ENCODE assay signal across 19 mouse cellular contexts in the genomic region with DNA sequence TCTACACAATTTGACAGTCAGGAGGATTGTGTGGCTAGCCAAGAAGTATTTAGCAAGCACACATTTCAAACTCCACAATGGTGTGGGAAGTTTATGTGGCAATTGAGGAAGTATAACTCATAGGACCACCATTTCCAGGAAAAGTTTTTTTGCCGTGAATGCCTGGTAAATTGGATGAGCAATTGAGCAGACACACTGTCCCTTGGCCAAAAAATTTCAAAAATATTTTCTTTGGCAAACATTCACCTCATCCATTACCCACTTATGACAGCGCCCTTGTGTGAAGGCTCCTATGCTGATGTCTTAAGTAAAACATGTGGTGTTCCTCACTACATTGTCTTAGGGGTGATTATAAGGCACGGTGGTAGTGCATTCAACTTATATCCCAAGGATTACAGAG. TPM values are rescaled to one million over a fixed set of nuclear protein-coding genes. Genes with fewer than 3 reads are reported as not detected.
"Had no signal": no experiment of that assay in that cellular context is flagged by ENCODE, and none has a peak within 500 bp of the region (broad histone marks: within the 10 kb centered on the region; RNA-seq: fewer than 3 reads in every experiment).

No protein-coding gene starts in this region.

- H3K27me3 ChIP-seq: limb, embryonic 13.5 days; midbrain, embryonic 12.5 days had no signal

- DNase-seq: kidney, postnatal 4 days; left cerebral cortex, postnatal 4 days; lung, adult 18-20 months; lung, postnatal 36 days; right cerebral cortex, postnatal 14 days; thymus, postnatal 36 days had no signal

- H3K4me3 ChIP-seq: limb, embryonic 13.5 days; midbrain, embryonic 12.5 days had no signal

- H3K9ac ChIP-seq: limb, embryonic 13.5 days; liver, embryonic 14.5 days; midbrain, embryonic 12.5 days had no signal

- H3K27ac ChIP-seq: limb, embryonic 13.5 days; liver, embryonic 14.5 days; midbrain, embryonic 12.5 days had no signal

- H3K36me3 ChIP-seq: limb, embryonic 13.5 days; midbrain, embryonic 12.5 days had no signal

- H3K9me3 ChIP-seq: limb, embryonic 13.5 days; midbrain, embryonic 12.5 days had no signal

- H3K4me1 ChIP-seq: limb, embryonic 13.5 days; midbrain, embryonic 12.5 days had no signal

- ATAC-seq: lung, postnatal 0 days; midbrain, embryonic 16.5 days had no signal

- H3K4me2 ChIP-seq: limb, embryonic 13.5 days; midbrain, embryonic 12.5 days had no signal

RNA-seq across cellular contexts. Expression of a gene that starts 17.2 kb away (rescaled TPM):
- total RNA-seq: layer of hippocampus, adult 8-10 months; left cerebral cortex, adult 18-20 months; left cerebral cortex, postnatal 10 days; left cerebral cortex, postnatal 4 days; liver, adult 2 months; megakaryocyte, adult 5-6 weeks had no signal
- polyA plus RNA-seq: kidney, embryonic 14.5 days; limb, embryonic 13.5 days; liver, adult 2 months; liver, embryonic 14.5 days; neural tube, embryonic 14.5 days; stomach, embryonic 16.5 days had no signal
